Mouse (Mus musculus) adipocyte (in vitro differentiated cells): ENCODE results near the gene Jade3.
"Not testable (repeated sequence)": the region's sequence is repeated elsewhere in the genome, so short reads cannot be mapped to it uniquely, and the experiment has no call there.

ENCODE experiments used
- DNase-seq: peaks from one replicate; pipeline ENCODE4 v3.0.0-alpha.2; 2016; ENCODE audit warnings: low spot score

Gene Jade3

GRCm38 (mm10) chrX:20425140-20425838 is at the start of gene Jade3:
TSS of gene Jade3 (plus strand) at chrX:20425688.
- DNase-seq = peak; percentile 85

DNA sequence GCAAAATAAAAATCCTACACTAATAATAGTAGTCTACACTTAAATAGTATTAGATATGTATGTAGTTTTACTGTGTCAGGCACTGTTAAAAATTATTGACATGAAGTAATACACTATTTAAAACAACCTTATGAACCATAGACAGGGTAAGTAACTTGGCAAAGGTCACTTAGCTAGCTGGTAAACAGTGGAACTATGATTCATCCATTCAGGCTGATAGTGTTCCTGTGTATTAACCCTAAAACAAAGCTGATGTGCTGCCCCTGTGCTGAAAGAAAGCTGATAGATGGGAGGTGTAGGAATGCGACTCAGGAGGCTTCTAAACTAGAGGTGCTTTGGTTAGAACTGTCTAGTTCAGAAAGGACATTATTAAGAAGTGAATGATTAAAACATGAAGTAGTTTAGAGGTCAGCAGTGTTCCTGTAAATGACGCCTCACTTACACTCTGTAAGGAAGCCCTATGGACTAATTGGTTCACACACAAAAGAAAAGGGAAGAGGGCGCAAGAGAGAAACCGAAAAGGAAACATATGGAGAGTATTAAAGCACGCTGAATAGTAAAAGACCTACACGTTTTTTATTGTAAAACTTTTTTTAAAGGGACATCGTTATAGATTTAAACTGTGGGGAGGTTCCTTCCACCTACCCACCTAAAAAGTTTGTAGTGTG is 46.0 kb upstream of the Jade3 start:
- DNase-seq = peak; percentile 43

GRCm38 (mm10) chrX:20382260-20382659 is 43.2 kb upstream of the Jade3 start:
- no peak for DNase-seq

DNA sequence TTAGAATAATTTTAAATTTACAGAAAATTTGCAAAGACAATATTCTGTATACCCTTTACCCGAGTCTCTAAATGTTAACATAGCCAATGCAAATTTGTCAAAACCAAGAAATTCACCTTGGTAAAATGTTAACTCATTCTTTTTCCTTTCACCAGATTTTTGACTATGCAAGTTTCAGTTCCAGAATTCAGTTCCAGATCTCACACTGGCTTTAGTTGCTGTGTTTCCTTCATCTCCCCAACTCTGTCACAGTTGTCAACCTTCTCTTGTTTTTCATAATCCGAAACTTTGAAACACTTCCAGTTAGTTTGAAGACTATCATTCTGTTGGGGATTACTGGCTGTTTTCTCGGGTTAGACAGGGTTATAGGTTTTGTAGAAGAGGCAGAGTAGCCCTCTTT is 38.5 kb upstream of the Jade3 start:
- DNase-seq = peak; percentile 12

GRCm38 (mm10) chrX:20391964-20392363 is 33.5 kb upstream of the Jade3 start:
- DNase-seq = not testable (repeated sequence)

GRCm38 (mm10) chrX:20392942-20393341 is 32.5 kb upstream of the Jade3 start:
- DNase-seq = no peak

- DNase-seq = peak; percentile 39
Observed at GRCm38 (mm10) chrX:20404068-20404467, 21.4 kb upstream of the Jade3 start.

DNA sequence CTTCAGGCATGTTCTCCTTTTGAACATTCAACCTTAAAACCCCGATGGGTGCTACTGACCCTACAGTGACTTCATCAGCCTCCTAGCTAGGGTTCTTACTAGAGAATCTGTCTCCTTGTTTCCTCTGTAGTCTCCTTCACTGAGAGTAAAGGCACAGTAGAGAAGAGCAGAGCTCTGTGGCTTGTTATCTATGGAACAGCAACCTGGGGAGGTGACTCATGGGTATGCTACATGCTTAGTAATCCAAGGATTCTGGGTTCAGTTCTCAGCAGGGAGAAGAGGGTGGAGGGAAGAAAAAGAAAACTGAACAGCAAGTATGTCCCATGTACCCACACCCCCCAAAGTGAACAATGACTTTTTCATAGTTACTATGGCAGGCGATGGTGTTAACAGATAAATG is 18.6 kb upstream of the Jade3 start:
- DNase-seq = no peak

- peak; percentile 56 for DNase-seq
Observed at GRCm38 (mm10) chrX:20407676-20408075, 17.8 kb upstream of the Jade3 start.

DNA sequence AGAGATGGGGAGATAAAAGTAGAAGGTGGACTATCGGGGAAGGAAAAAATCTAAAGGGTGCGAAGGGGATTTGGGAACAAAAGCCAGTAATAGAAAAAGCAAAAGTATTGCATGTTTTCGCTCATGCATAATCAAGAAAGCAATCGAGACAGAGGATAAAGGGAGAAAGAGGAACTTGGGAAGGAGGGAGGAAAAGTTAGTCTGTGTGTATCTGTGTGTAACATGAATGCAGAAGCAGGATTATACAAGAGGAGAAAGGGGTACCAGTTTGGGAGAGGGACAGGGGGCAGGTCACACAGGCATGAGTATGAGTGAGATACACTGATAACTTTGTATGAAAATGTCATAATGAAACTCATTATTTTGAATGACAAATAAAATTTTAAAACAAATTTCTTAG is 14.1 kb upstream of the Jade3 start:
- DNase-seq = no peak

DNA sequence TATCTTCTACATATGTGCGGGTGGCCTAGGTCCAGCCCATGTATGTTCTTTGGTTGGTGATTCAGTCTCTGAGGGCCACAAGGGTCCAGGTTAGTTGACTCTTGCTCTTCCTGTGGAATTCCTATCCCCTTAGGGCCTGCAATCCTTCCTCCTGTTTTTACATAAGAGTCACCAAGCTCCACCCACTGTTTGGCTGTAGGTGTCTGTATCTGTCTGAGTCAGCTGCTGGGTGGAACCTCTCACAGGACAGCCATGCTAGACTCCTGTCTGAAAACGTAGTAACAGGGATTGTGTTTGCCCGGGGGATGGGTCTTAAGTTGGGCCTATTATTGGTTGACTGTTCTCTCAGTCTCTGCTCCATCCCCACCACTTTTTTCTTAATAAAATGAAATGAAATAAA is 13.3 kb upstream of the Jade3 start:
- DNase-seq = no peak

GRCm38 (mm10) chrX:20414885-20415622 is 10.4 kb upstream of the Jade3 start:
- peak; percentile 32 for DNase-seq

DNA sequence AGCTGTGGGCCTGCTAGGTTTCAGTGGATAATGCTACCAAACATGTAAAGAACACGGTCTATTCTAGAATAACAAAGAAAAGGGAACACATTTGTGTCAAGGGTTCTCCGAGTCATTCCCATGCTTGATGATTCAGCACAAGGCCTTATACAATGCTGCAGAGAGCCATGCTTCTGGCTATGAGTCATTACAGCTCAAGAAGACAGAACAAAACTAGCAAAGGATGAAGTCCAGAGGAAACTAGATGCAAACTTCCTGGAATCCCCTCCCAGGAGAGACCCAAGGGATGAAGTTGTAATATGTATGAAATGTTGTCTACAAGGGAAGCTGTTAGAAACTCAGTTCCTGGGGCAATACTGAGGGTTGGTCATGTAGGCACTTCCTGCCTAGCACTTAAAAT is 7.0 kb upstream of the Jade3 start:
- DNase-seq = peak; percentile 69

- no peak for DNase-seq
Observed at GRCm38 (mm10) chrX:20419536-20419935, 6.0 kb upstream of the Jade3 start.

DNA sequence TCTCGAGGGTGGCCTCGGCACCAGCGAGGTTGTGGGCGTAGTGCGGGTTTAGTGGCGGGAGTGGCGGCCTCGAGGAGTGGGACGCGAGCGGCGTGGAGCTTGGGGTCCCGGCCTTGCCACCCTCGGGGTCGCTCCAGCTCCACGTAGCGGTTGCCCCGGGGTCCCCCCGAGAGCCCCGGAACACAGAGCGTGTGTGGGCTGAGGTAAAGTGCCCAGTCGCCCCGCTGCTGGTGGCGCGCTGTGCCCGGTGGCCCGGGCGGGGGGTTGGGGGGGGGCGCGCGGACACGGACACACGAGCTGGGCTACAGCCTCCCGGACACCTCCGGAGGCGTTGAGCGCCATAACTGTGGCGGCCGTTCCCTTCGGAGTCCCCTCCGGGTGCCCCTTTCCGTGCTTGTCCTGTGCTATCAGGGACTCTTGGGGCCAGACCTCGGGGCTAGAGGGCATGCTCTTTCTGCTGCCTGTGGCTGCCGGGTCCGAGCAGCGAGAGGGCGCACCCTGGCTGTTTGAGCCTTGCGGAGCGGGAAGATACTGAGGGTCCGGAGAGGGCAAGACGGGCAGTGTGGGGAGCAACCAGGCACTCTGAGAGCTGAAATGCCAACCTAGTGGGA is 456 bp downstream of the Jade3 start:
- peak; percentile 54 for DNase-seq

DNA sequence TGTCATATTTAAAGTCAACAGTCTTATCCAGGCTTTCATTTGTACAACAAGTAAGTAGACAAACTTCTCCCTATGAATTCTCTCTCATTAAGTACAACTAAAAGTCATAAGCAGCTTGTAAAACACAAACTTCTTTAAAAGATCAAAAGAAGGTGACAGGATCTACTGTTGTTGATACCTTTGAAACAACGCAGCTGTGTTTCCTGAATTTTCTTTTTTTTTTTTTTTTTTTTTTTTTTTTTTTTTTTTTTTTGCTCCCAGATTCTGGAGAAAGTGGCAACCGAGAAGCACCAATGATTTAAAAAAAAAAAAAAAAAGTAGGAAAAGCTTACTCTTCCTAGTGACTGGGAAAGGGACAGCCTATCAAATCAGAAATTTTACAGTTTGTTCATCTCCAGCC is 57.7 kb downstream of the Jade3 start:
- DNase-seq = no peak

DNA sequence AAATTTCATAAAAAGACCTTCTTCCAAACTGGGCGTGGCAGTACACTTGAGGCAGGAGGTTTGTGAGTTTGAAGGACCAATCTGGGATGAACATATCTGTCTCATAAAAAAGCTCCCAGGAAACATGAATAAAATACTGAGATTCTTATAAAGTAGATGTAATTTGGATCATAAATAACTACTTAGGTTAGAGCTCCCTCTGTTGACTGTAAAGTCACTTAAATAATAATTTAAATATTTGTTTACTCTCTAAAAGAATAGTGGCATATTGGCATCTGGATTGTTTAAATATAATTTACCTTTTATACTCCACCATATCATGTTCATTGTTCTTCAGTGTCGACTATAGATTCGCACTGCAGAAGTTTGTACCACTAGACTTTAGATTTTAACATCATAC is 72.2 kb downstream of the Jade3 start:
- peak; percentile 20 for DNase-seq

- DNase-seq = no peak
Observed at GRCm38 (mm10) chrX:20520290-20520939, 94.9 kb downstream of the Jade3 start.

GRCm38 (mm10) chrX:20521578-20521977 is 96.1 kb downstream of the Jade3 start:
- no peak for DNase-seq

DNA sequence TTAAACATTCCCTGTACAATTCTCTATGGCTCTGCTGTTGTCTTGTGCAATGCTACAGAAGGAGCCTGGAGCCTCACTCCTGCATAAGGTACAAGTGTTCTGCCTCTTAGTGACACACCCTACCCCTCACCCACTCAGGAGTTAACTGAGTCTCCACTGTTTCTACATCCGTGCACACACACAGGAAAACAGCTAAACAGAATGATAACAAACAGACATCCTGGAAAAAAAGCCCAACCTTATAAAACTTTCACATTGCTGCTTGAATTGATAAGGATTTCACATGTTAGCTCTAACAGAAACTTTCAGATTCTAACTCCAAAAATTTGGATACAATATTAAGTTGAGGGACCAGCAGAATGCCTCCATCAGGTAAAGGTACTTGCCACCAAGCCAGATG is 107.1 kb downstream of the Jade3 start:
- DNase-seq = no peak

- DNase-seq = no peak
Observed at GRCm38 (mm10) chrX:20543867-20544266, 118.4 kb downstream of the Jade3 start.

DNA sequence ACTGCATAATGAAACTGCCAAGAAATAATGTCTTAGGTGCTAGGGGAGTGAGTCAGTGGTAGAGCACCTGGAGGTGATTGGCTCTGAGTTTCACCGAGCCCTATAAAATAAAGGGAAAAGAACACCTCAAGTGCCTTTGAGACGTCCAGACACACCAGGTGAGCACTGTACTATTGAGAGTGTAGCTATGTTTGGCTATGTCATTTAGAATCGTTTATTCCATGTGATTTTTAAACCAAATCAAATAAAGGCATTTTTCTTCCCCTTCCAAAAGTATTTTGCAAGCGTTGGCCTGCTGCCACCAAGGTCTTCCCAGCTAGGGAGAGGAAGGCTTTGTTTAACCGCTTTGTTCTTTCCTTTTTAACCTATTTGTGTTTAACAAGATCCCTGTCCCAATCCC is 122.1 kb downstream of the Jade3 start:
- DNase-seq = peak; percentile 24
